8 mouse cellular contexts compared by ENCODE assay signal in genomic region chr6:38736240-38736639, GRCm38 (mm10).
DNase-seq lines count a peak whose midpoint lies in the region; ATAC-seq lines count a peak whose summit lies in the region.

No protein-coding gene starts in this region.

- H3K9ac ChIP-seq in embryonic facial prominence, embryonic 14.5 days (ENCODE audit: low read depth, low read length) = no peak overlapping the region
- no peak overlapping the region for H3K9ac ChIP-seq in limb, embryonic 12.5 days (replicated peaks)
- H3K9ac ChIP-seq in midbrain, embryonic 15.5 days = no peak overlapping the region

- H3K9me3 ChIP-seq in embryonic facial prominence, embryonic 14.5 days (ENCODE audit: control insufficient read depth, low read length) = no peaks in the 10 kb centered on the region
- H3K9me3 ChIP-seq in limb, embryonic 12.5 days = no peaks in the 10 kb centered on the region
- H3K9me3 ChIP-seq in midbrain, embryonic 15.5 days = no peaks in the 10 kb centered on the region

- H3K4me3 ChIP-seq in embryonic facial prominence, embryonic 14.5 days (ENCODE audit: low read depth, low read length) = no peak overlapping the region
- no peak overlapping the region for H3K4me3 ChIP-seq in limb, embryonic 12.5 days (replicated peaks)
- H3K4me3 ChIP-seq in midbrain, embryonic 15.5 days = no peak overlapping the region

- no peaks in the 10 kb centered on the region for H3K4me1 ChIP-seq in embryonic facial prominence, embryonic 14.5 days (ENCODE audit: control insufficient read depth, insufficient read depth, low read length)
- H3K4me1 ChIP-seq in limb, embryonic 12.5 days (replicated peaks) = no peaks in the 10 kb centered on the region
- H3K4me1 ChIP-seq in midbrain, embryonic 15.5 days = no peaks in the 10 kb centered on the region

- H3K4me2 ChIP-seq in embryonic facial prominence, embryonic 14.5 days (ENCODE audit: low read depth, low read length) = no peak overlapping the region
- H3K4me2 ChIP-seq in limb, embryonic 12.5 days = no peak overlapping the region
- no peak overlapping the region for H3K4me2 ChIP-seq in midbrain, embryonic 15.5 days

- peak; percentile 89 for ATAC-seq in embryonic facial prominence, embryonic 14.5 days (ENCODE audit: low read depth)
- ATAC-seq in limb, embryonic 12.5 days (ENCODE audit: insufficient number of reproducible peaks, insufficient read depth, low FRiP score, low TSS enrichment, low read depth) = peak; percentile 68
- ATAC-seq in midbrain, embryonic 15.5 days (replicated peaks) = peak; percentile 81

- H3K36me3 ChIP-seq in embryonic facial prominence, embryonic 14.5 days (ENCODE audit: control insufficient read depth, insufficient read depth, low read length) = peaks cover 48% of the 10 kb centered on the region
- peaks cover 91% of the 10 kb centered on the region for H3K36me3 ChIP-seq in limb, embryonic 12.5 days
- H3K36me3 ChIP-seq in midbrain, embryonic 15.5 days (replicated peaks) = peaks cover 6% of the 10 kb centered on the region; the same call in 1 of the 2 replicates

- no peak overlapping the region for H3K27ac ChIP-seq in embryonic facial prominence, embryonic 14.5 days (replicated peaks; ENCODE audit: low read depth, low read length)
- peak overlapping the region; percentile 26; the same call in 1 of the 2 replicates for H3K27ac ChIP-seq in limb, embryonic 12.5 days
- H3K27ac ChIP-seq in midbrain, embryonic 15.5 days = no peak overlapping the region

- peak; percentile 72 for DNase-seq in A20 (ENCODE audit: low read depth, low spot score)
- DNase-seq in adrenal gland, postnatal 36 days = peak; percentile 85 to 89
- DNase-seq in embryonic facial prominence, embryonic 14.5 days (ENCODE audit: low spot score) = peak; percentile 76
- DNase-seq in heart, adult 8-10 months (ENCODE audit: low spot score) = peak; percentile 71
- DNase-seq in kidney, adult 9 months = peak; percentile 87
- peak; percentile 77 to 90 for DNase-seq in spleen, postnatal 10 days (ENCODE audit: low spot score in 2 of 2)

- 18% methylated on average over 4 of the region's 4 CpGs for WGBS in embryonic facial prominence, embryonic 14.5 days
- WGBS in limb, embryonic 12.5 days = 21% methylated on average over 4 of the region's 4 CpGs
- 22% methylated on average over 4 of the region's 4 CpGs for WGBS in midbrain, embryonic 15.5 days

- no peaks in the 10 kb centered on the region for H3K27me3 ChIP-seq in embryonic facial prominence, embryonic 14.5 days (replicated peaks; ENCODE audit: control insufficient read depth, insufficient read depth, low read length)
- no peaks in the 10 kb centered on the region for H3K27me3 ChIP-seq in limb, embryonic 12.5 days
- H3K27me3 ChIP-seq in midbrain, embryonic 15.5 days (replicated peaks) = no peaks in the 10 kb centered on the region
